Mouse (Mus musculus): ENCODE measurements around the gene Il20rb. TPM values are rescaled to one million over a fixed set of nuclear protein-coding genes. Genes with fewer than 3 reads are reported as not detected.

The Il20rb gene
- total RNA-seq, 2 experiments from 2014 or later, result 1.0 to 1.3 TPM

DNA sequence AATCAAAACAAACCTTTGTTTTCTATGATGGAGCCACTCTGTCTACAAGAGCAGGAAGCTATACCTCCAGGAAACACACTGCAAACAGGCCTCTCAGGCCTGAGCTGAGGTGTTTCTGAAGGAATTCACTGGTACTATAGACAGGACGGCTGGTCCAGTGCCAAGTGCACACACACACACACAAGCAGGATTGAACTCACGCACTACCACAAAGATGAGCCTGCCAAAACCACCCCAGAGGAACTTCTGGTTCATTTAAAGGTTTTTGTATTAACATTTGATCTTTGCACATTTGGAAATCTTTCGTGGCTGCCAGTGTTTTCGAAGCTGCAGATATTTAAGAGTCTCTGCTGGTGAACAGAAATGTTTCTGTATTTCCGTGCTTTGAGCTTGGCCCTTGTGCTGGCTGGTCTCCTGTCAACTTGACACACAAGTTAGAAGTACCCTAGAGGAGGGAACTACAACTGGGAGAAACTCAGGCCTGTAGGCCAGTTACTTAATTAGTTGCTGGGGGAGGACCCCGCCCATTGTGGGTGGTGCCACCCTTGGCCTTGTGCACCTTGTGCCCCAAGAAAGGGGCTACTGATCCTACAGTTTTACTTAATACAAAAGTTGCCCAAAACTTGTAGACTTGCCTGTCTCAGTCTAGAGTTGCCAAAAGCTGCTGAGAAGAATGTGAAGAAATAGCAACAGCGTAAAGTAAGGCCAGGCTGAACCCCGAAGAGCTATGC, 49.6 kb downstream of the Il20rb start:
- no peak for DNase-seq
- intact Hi-C loops (cut with DNase I), result no loop called here

DNA sequence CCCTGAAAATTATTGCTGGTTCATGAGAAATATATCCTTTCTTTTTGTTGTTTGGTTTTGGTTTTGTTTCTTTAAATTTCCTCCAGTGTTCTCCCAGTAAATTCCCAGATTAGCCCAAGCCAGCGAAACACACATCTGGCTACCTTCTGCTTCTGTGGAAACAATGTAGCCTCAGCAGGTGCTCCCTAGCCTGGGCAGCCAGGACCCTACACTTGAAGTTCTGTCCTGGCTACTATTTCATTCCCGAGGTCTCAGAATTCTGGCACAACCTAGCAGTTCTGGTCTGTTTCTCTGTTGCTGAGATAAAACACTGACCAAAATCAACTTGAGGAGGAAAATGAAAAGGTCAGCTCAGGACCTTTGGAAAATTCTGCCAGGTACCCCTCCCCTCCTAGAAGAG, 55.2 kb downstream of the Il20rb start:
- intact Hi-C loops (cut with DNase I), result no loop called here
- DNase-seq, result no peak

- intact Hi-C loops (cut with DNase I), result no loop called here
Observed at GRCm38 (mm10) chr9:100430911-100431310, 55.7 kb downstream of the Il20rb start.

DNA sequence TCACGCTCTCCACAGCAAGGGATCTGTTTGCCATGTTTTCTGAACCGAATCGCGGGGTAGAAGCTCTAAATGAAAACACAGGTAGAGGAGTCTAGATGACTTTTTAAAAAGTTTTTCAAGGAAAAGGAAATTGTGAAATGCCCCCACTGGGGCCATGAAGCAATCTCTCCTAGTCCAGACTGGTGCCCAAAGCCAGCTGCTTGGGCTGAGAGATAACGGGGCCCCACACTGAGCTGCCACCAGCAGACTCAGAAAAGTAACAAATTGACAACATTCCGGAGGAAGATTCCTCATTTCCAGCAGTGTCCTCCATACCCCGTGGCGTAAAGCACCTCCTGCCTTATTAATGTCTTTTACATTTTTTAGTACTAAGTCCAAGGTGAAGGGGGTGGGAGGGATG, 66.9 kb downstream of the Il20rb start:
- no peak for DNase-seq
- intact Hi-C loops (cut with DNase I), result no loop called here

More at GRCm38 (mm10) chr9:100430911-100431310, 55.7 kb downstream of the Il20rb start:
- no peak for DNase-seq

DNA sequence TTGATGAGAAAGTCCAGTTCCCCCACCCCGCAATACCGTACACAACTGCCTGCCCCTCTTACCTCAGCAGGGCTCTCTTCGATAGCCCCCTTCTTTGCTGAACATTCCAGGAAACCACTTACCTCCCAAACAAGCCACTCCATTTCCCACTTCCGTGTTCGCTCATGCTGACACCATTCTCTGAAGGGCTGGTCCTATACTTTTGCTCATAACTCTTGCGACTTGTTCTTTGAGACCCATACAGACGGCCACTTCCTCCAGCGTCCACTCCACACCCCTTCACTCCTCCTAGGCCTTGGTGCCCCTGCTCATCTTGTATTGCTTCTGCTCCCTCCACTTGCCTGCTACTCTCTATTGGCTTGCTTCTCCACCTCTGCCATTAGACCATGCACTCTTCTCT, 67.5 kb downstream of the Il20rb start:
- DNase-seq, result no peak
- intact Hi-C loops (cut with DNase I), result no loop called here

DNA sequence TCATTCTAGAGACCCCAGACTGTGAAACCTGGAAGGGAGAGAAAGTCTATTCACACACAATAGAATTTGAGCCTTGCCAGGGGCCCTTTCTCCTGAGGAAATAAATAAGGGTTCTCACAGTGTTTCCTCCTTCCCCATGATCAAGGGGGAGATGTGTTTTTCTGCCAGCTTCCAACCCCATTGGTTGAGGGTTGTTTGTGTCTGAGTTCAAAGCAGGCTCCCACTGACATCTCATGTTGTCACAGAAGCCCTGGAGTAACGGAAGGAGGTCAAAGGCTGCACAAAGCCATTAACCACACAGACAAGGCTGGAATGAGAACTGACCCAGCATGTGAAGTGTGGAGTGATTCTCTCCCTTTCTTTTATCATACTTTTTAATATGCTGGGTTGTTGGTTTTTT, 69.8 kb downstream of the Il20rb start:
- no peak for DNase-seq
- intact Hi-C loops (cut with DNase I), result no loop called here

GRCm38 (mm10) chr9:100416299-100416698, 70.3 kb downstream of the Il20rb start:
- intact Hi-C loops (cut with DNase I), result no loop called here
- DNase-seq, result no peak

- peak; percentile 76 for DNase-seq
- intact Hi-C loops (cut with DNase I), result no loop called here
Observed at GRCm38 (mm10) chr9:100415328-100415979, 71.1 kb downstream of the Il20rb start.

Other genes starting within 250 kb of the Il20rb start
- 10 to 100 TPM; 20.5 to 25.8 TPM for gene Nck1, start 59.3 kb upstream of the Il20rb start, total RNA-seq (2021)
- gene Slc35g2, start 84.3 kb upstream of the Il20rb start, total RNA-seq (2021), result 1 to 10 TPM; 4.3 to 6.2 TPM
- gene Stag1, start 111.0 kb upstream of the Il20rb start, total RNA-seq (2021), result 10 to 100 TPM; 45.8 to 55.4 TPM

Measured in left cerebral cortex, postnatal 4 days (tissue).